Mouse (Mus musculus) embryonic facial prominence, embryonic 10.5 days (tissue): Measurements from ENCODE around the gene Tnrc6b. TPM values are rescaled to one million over a fixed set of nuclear protein-coding genes. Genes with fewer than 3 reads are reported as not detected.

Experiments used
- DNase-seq: peaks from one replicate; pipeline ENCODE4 v3.0.0-alpha.2; 2017; ENCODE audit warnings: low spot score
- H3K27ac ChIP-seq: fragments of 300-500 bp; sonication (generic); replicated peaks from 2 replicates; pipeline ENCODE4 v1.5.1; 2016; ENCODE audit warnings: mild to moderate bottlenecking
- H3K27me3 ChIP-seq: fragments of 300-500 bp; sonication (generic); replicated peaks from 2 replicates; pipeline ENCODE4 v1.6.1; 2016; ENCODE audit warnings: low read depth, mild to moderate bottlenecking; ENCODE audit not compliant: poor library complexity, severe bottlenecking
- H3K36me3 ChIP-seq: fragments of 300-500 bp; sonication (generic); replicated peaks from 2 replicates; pipeline ENCODE4 v1.6.1; 2016; ENCODE audit warnings: mild to moderate bottlenecking, moderate library complexity
- H3K4me1 ChIP-seq: fragments of 300-500 bp; sonication (generic); 2 replicates; pipeline ENCODE4 v1.6.1; 2016
- H3K4me3 ChIP-seq: fragments of 300-500 bp; sonication (generic); 2 replicates; pipeline ENCODE4 v1.5.1; 2016; ENCODE audit warnings: mild to moderate bottlenecking, moderate library complexity
- H3K9me3 ChIP-seq: fragments of 300-500 bp; sonication (generic); 2 replicates; pipeline ENCODE4 v1.6.1; 2016; ENCODE audit warnings: mild to moderate bottlenecking
- whole genome bisulfite sequencing: fragments of 180-500 bp; shearing (Covaris S2); methylation state at CpG from one replicate; pipeline ENCODE4 v1.1.7; 2016; 5-methylcytosine and 5-hydroxymethylcytosine counted together
- microRNA-seq: library from miRNA; unstranded; fragments of <30 nt; microRNA quantifications from one replicate; pipeline ENCODE4, GENCODE M21; 2017
- polyA plus RNA-seq: library from polyadenylated mRNA; unstranded; fragments of >200 nt; fragmentation: Nextera tagmentation; extraction: Ambion mirVana; gene quantifications from 2 replicates; pipeline ENCODE4 v1.2.1, GENCODE M21; 2016

Tnrc6b gene
- polyA plus RNA-seq, 1 experiment from 2014 or later, result 46.9 TPM

DNA sequence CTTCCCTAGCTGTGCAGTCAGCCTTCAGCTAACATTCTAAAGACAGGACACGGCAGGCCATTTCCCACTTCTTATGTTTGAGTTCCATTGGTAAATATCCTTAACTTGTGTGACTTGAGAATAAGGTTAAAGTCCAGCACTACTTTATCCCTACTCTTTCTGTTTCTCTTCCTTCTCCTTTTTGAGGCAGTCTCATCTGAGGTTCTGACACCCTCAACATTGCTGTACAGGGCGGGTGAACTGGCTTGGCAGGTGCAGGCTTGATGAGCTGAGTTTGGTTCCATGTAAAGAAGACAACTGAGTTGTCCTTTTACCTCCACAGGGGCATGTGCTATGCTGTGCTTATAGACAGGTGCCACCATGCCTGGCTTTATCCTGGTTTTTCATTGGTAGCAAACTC lies 272.2 kb downstream of the Tnrc6b start:
- DNase-seq, result no peak
- 91% methylated on average over 2 of the region's 2 CpGs for WGBS
- H3K4me3 ChIP-seq, result no peak overlapping the region
- no peaks in the 10 kb centered on the region for H3K36me3 ChIP-seq
- no peaks in the 10 kb centered on the region for H3K9me3 ChIP-seq
- H3K4me1 ChIP-seq, result peaks cover 5% of the 10 kb centered on the region
- no peak overlapping the region for H3K27ac ChIP-seq
- no peaks in the 10 kb centered on the region for H3K27me3 ChIP-seq

DNA sequence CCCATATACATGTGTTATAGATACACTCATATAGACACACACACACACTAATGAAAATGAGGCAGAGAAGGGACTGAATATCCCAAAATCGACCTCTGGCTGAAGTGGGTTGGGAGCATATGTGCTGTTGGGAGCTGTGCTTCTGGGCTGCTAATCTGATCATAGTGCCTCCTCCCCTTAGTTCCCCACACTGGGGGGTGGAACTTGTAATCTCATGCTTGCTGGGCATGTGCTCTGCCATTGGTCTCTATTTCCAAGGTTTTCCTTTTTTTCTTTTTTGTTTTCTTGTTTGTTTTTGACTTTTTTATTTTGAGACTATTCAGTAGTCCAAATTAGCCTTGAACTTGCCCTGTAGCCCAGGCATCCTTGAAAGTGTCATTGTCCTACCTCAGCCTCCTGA lies 277.2 kb downstream of the Tnrc6b start:
- H3K27me3 ChIP-seq, result no peaks in the 10 kb centered on the region
- no peak for DNase-seq
- no peaks in the 10 kb centered on the region for H3K36me3 ChIP-seq
- H3K9me3 ChIP-seq, result no peaks in the 10 kb centered on the region
- 49% methylated on average over 1 of the region's 1 CpGs for WGBS
- no peak overlapping the region for H3K27ac ChIP-seq
- no peak overlapping the region for H3K4me3 ChIP-seq
- H3K4me1 ChIP-seq, result no peaks in the 10 kb centered on the region

DNA sequence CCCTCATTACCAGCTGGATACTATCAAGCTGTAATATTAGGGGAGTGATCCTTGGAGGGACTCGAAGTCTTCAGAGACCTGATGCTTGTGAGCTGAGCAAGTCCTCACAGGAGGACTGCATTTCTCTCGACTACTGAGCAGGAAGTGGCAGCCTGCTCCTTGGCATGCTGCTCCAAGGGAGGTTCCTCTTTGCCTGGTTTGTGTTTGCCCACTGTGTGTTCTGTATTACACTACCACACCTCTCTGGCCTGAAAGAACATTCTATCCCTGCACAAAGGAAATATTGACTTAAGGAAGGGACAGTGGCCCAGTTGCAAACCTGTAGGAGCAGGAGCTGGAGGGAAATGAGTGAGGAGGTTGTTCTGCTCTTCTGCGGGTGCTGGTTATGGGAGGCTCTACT lies 278.6 kb downstream of the Tnrc6b start:
- no peaks in the 10 kb centered on the region for H3K9me3 ChIP-seq
- no peaks in the 10 kb centered on the region for H3K27me3 ChIP-seq
- 76% methylated on average over 3 of the region's 3 CpGs for WGBS
- H3K4me3 ChIP-seq, result no peak overlapping the region
- no peak overlapping the region for H3K27ac ChIP-seq
- H3K4me1 ChIP-seq, result no peaks in the 10 kb centered on the region
- no peak for DNase-seq
- no peaks in the 10 kb centered on the region for H3K36me3 ChIP-seq

Small RNA genes lying within 50 kb of the gene (microRNA-seq; reads per million reads assigned to microRNA genes)
- 14.3 reads per million, percentile 25 among the genes with 10 or more reads in this experiment for gene Mir5113

Other genes starting within 250 kb of the Tnrc6b start
- not detected in 2 replicates for gene Enthd1, start 146.2 kb upstream of the Tnrc6b start, polyA plus RNA-seq
- 0.72 and 1.0 TPM in 2 replicates for gene Grap2, start 138.7 kb upstream of the Tnrc6b start, polyA plus RNA-seq
- gene Fam83f, start 39.5 kb upstream of the Tnrc6b start, polyA plus RNA-seq, result 3.6 and 4.8 TPM in 2 replicates
- 215 and 230 TPM in 2 replicates for gene Adsl, start 237.2 kb downstream of the Tnrc6b start, polyA plus RNA-seq